Mouse (Mus musculus): Measurements from ENCODE around the gene Col13a1. TPM values are rescaled to one million over a fixed set of nuclear protein-coding genes. Genes with fewer than 3 reads are reported as not detected.

The Col13a1 gene
- total RNA-seq, 2 experiments from 2014 or later, result not detected

- ATAC-seq (replicated peaks; ENCODE audit: low FRiP score, poor library complexity, severe bottlenecking), result no peak
Observed at GRCm38 (mm10) chr10:61974581-61974980, 4.3 kb downstream of the Col13a1 start.

GRCm38 (mm10) chr10:61972041-61972440 lies 6.9 kb downstream of the Col13a1 start:
- no peak for ATAC-seq (replicated peaks; ENCODE audit: low FRiP score, poor library complexity, severe bottlenecking)

- no peak for ATAC-seq (replicated peaks; ENCODE audit: low FRiP score, poor library complexity, severe bottlenecking)
Observed at GRCm38 (mm10) chr10:61968003-61968553, 10.8 kb downstream of the Col13a1 start.

GRCm38 (mm10) chr10:61967207-61967606 lies 11.7 kb downstream of the Col13a1 start:
- no peak for ATAC-seq (replicated peaks; ENCODE audit: low FRiP score, poor library complexity, severe bottlenecking)

- ATAC-seq (replicated peaks; ENCODE audit: low FRiP score, poor library complexity, severe bottlenecking), result no peak
Observed at GRCm38 (mm10) chr10:61965386-61965841, 13.5 kb downstream of the Col13a1 start.

GRCm38 (mm10) chr10:61956718-61957117 lies 22.2 kb downstream of the Col13a1 start:
- ATAC-seq (replicated peaks; ENCODE audit: low FRiP score, poor library complexity, severe bottlenecking), result no peak

GRCm38 (mm10) chr10:61953916-61954315 lies 25.0 kb downstream of the Col13a1 start:
- ATAC-seq (replicated peaks; ENCODE audit: low FRiP score, poor library complexity, severe bottlenecking), result no peak

GRCm38 (mm10) chr10:61949542-61949941 lies 29.4 kb downstream of the Col13a1 start:
- ATAC-seq (replicated peaks; ENCODE audit: low FRiP score, poor library complexity, severe bottlenecking), result no peak

- no peak for ATAC-seq (replicated peaks; ENCODE audit: low FRiP score, poor library complexity, severe bottlenecking)
Observed at GRCm38 (mm10) chr10:61944386-61944785, 34.5 kb downstream of the Col13a1 start.

GRCm38 (mm10) chr10:61943480-61943879 lies 35.4 kb downstream of the Col13a1 start:
- ATAC-seq (replicated peaks; ENCODE audit: low FRiP score, poor library complexity, severe bottlenecking), result no peak

GRCm38 (mm10) chr10:61942719-61943118 lies 36.2 kb downstream of the Col13a1 start:
- ATAC-seq (replicated peaks; ENCODE audit: low FRiP score, poor library complexity, severe bottlenecking), result no peak

- no peak for ATAC-seq (replicated peaks; ENCODE audit: low FRiP score, poor library complexity, severe bottlenecking)
Observed at GRCm38 (mm10) chr10:61936211-61937121, 42.4 kb downstream of the Col13a1 start.

- ATAC-seq (replicated peaks; ENCODE audit: low FRiP score, poor library complexity, severe bottlenecking), result no peak
Observed at GRCm38 (mm10) chr10:61931678-61932077, 47.2 kb downstream of the Col13a1 start.

- no peak for ATAC-seq (replicated peaks; ENCODE audit: low FRiP score, poor library complexity, severe bottlenecking)
Observed at GRCm38 (mm10) chr10:61929901-61930300, 49.0 kb downstream of the Col13a1 start.

GRCm38 (mm10) chr10:61928725-61929651 lies 49.9 kb downstream of the Col13a1 start:
- ATAC-seq (replicated peaks; ENCODE audit: low FRiP score, poor library complexity, severe bottlenecking), result no peak

GRCm38 (mm10) chr10:61925691-61926090 lies 53.2 kb downstream of the Col13a1 start:
- ATAC-seq (replicated peaks; ENCODE audit: low FRiP score, poor library complexity, severe bottlenecking), result no peak

GRCm38 (mm10) chr10:61920655-61921365 lies 58.1 kb downstream of the Col13a1 start:
- ATAC-seq (replicated peaks; ENCODE audit: low FRiP score, poor library complexity, severe bottlenecking), result no peak

- no peak for ATAC-seq (replicated peaks; ENCODE audit: low FRiP score, poor library complexity, severe bottlenecking)
Observed at GRCm38 (mm10) chr10:61919924-61920654, 58.8 kb downstream of the Col13a1 start.

- no peak for ATAC-seq (replicated peaks; ENCODE audit: low FRiP score, poor library complexity, severe bottlenecking)
Observed at GRCm38 (mm10) chr10:61919496-61919895, 59.4 kb downstream of the Col13a1 start.

All from erythroid progenitor cell, adult 5-6 weeks (primary cell).